Mouse (Mus musculus): ENCODE measurements around the gene 1700047I17Rik2. TPM values are rescaled to one million over a fixed set of nuclear protein-coding genes. Genes with fewer than 3 reads are reported as not detected.
"Not testable (repeated sequence)": the region's sequence is repeated elsewhere in the genome, so short reads cannot be mapped to it uniquely, and the experiment has no call there.

Gene 1700047I17Rik2
- total and polyA plus RNA-seq, 2 experiments from 2014 or later, result not detected

- H3K4me2 ChIP-seq (ENCODE audit: low read depth, low read length, poor library complexity, severe bottlenecking); H3K9me3 ChIP-seq (ENCODE audit: low read length); H3K36me3 ChIP-seq (ENCODE audit: insufficient read depth, low read length); H3K9ac ChIP-seq (replicated peaks; ENCODE audit: low read length, poor library complexity, severe bottlenecking); H3K4me1 ChIP-seq (ENCODE audit: insufficient read depth, low read length); DNase-seq (ENCODE audit: low spot score); H3K27me3 ChIP-seq (ENCODE audit: insufficient read depth, low read length); H3K27ac ChIP-seq (ENCODE audit: low read depth, low read length): not testable (repeated sequence)
- peak within 1 kb of the TSS; percentile 28 for H3K4me3 ChIP-seq (ENCODE audit: low read depth, low read length)
- peak; percentile 99 for ATAC-seq (ENCODE audit: low FRiP score)
- no CpG with 5 or more reads among the region's 57 CpGs for WGBS
These were observed 30.5 kb downstream of the 1700047I17Rik2 start, which contains the start of gene Srp54c for GRCm38 (mm10) chr12:55229626-55230519. Gene Srp54c (plus strand): TSS chr12:55230168.

DNA sequence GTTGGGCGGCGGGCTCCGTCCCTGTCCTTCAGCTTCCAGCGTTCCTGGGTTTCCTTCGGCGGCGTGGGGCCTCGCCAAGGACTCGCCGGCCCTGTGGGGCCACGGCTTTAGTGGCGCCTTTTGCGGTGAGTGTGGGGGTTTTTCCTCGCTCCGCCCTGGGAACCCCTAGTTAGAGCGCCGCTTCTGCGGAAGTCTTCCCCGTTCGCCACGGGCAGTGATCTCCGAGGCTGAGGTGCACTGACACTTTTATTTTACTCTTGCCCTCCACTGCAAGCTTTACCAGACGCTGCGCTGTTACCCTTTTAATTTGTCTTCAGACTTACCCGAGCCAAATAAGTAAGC lies 31.1 kb downstream of the 1700047I17Rik2 start:
- peak; percentile 62 for ATAC-seq (ENCODE audit: low FRiP score)
- H3K36me3 ChIP-seq (ENCODE audit: insufficient read depth, low read length); H3K27me3 ChIP-seq (ENCODE audit: insufficient read depth, low read length); H3K4me2 ChIP-seq (ENCODE audit: low read depth, low read length, poor library complexity, severe bottlenecking); H3K9ac ChIP-seq (replicated peaks; ENCODE audit: low read length, poor library complexity, severe bottlenecking); H3K4me1 ChIP-seq (ENCODE audit: insufficient read depth, low read length); DNase-seq (ENCODE audit: low spot score); H3K9me3 ChIP-seq (ENCODE audit: low read length); H3K27ac ChIP-seq (ENCODE audit: low read depth, low read length): not testable (repeated sequence)
- 0% methylated on average over 11 of the region's 25 CpGs for WGBS
- H3K4me3 ChIP-seq (ENCODE audit: low read depth, low read length), result peak overlapping the region; percentile 28

- not testable (repeated sequence) for DNase-seq (ENCODE audit: low spot score); ATAC-seq (ENCODE audit: low FRiP score); H3K4me2 ChIP-seq (ENCODE audit: low read depth, low read length, poor library complexity, severe bottlenecking); H3K9ac ChIP-seq (replicated peaks; ENCODE audit: low read length, poor library complexity, severe bottlenecking); H3K36me3 ChIP-seq (ENCODE audit: insufficient read depth, low read length); H3K4me1 ChIP-seq (ENCODE audit: insufficient read depth, low read length); H3K9me3 ChIP-seq (ENCODE audit: low read length); H3K27me3 ChIP-seq (ENCODE audit: insufficient read depth, low read length); H3K4me3 ChIP-seq (ENCODE audit: low read depth, low read length); H3K27ac ChIP-seq (ENCODE audit: low read depth, low read length)
- no CpG with 5 or more reads among the region's 8 CpGs for WGBS
These were observed 42.9 kb downstream of the 1700047I17Rik2 start for GRCm38 (mm10) chr12:55242243-55242642.

- WGBS, result no CpG with 5 or more reads among the region's 8 CpGs
- H3K4me2 ChIP-seq (ENCODE audit: low read depth, low read length, poor library complexity, severe bottlenecking); H3K9ac ChIP-seq (replicated peaks; ENCODE audit: low read length, poor library complexity, severe bottlenecking): not testable (repeated sequence)
These were observed 62.6 kb downstream of the 1700047I17Rik2 start for GRCm38 (mm10) chr12:55261950-55262349.

DNA sequence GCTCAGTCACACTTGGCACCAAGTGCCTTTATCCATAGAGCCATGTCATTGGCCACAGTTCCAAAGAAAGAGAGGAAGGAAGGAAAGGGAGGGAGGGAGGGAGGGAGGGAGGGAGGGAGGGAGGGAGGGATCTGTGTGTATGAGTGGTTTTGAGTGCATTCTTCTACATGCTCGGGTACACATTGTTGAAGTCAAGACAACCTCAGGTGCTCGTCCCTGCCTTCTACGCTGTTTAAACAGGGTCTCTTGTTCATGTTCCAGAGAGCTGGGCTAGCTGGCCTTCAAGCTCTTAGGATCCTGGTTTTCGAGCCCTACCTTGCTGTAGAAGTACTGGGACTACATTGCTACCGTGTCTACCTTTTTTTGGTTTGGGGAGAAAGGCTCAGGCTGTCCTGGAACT lies 64.0 kb downstream of the 1700047I17Rik2 start:
- not testable (repeated sequence) for DNase-seq (ENCODE audit: low spot score); H3K27ac ChIP-seq (ENCODE audit: low read depth, low read length); ATAC-seq (ENCODE audit: low FRiP score); H3K9me3 ChIP-seq (ENCODE audit: low read length); H3K4me2 ChIP-seq (ENCODE audit: low read depth, low read length, poor library complexity, severe bottlenecking); H3K4me1 ChIP-seq (ENCODE audit: insufficient read depth, low read length); H3K4me3 ChIP-seq (ENCODE audit: low read depth, low read length); H3K27me3 ChIP-seq (ENCODE audit: insufficient read depth, low read length); H3K9ac ChIP-seq (replicated peaks; ENCODE audit: low read length, poor library complexity, severe bottlenecking); H3K36me3 ChIP-seq (ENCODE audit: insufficient read depth, low read length)
- no CpG with 5 or more reads among the region's 5 CpGs for WGBS

More at GRCm38 (mm10) chr12:55261950-55262349, 62.6 kb downstream of the 1700047I17Rik2 start:
- H3K36me3 ChIP-seq (ENCODE audit: insufficient read depth, low read length); H3K4me1 ChIP-seq (ENCODE audit: insufficient read depth, low read length); H3K27me3 ChIP-seq (ENCODE audit: insufficient read depth, low read length); ATAC-seq (ENCODE audit: low FRiP score); H3K4me3 ChIP-seq (ENCODE audit: low read depth, low read length); H3K27ac ChIP-seq (ENCODE audit: low read depth, low read length); H3K9me3 ChIP-seq (ENCODE audit: low read length); DNase-seq (ENCODE audit: low spot score): not testable (repeated sequence)

Other genes with a start within 250 kb of the 1700047I17Rik2 start
- not detected in 2 replicates for gene Gm20403, start 213.1 kb upstream of the 1700047I17Rik2 start, total RNA-seq (2014; rRNA removed)
- not detected in 2 replicates for gene Gm20403, start 213.1 kb upstream of the 1700047I17Rik2 start, polyA plus RNA-seq (2015; fragmentation: Nextera tagmentation; extraction: Ambion mirVana)
- gene Baz1a, start 185.2 kb upstream of the 1700047I17Rik2 start, total RNA-seq (2014; rRNA removed), result 2.1 and 4.4 TPM in 2 replicates
- 2.0 and 2.6 TPM in 2 replicates for gene Baz1a, start 185.2 kb upstream of the 1700047I17Rik2 start, polyA plus RNA-seq (2015; fragmentation: Nextera tagmentation; extraction: Ambion mirVana)
- 10.9 and 12.4 TPM in 2 replicates for gene 2700097O09Rik, start 119.5 kb upstream of the 1700047I17Rik2 start, total RNA-seq (2014; rRNA removed)
- gene 2700097O09Rik, start 119.5 kb upstream of the 1700047I17Rik2 start, polyA plus RNA-seq (2015; fragmentation: Nextera tagmentation; extraction: Ambion mirVana), result 16.6 and 18.5 TPM in 2 replicates
- 65.2 and 77.6 TPM in 2 replicates for gene Srp54a, start 119.3 kb upstream of the 1700047I17Rik2 start, total RNA-seq (2014; rRNA removed)
- 198 and 202 TPM in 2 replicates for gene Srp54a, start 119.3 kb upstream of the 1700047I17Rik2 start, polyA plus RNA-seq (2015; fragmentation: Nextera tagmentation; extraction: Ambion mirVana)
- 49.7 and 51.8 TPM in 2 replicates for gene Fam177a, start 75.1 kb upstream of the 1700047I17Rik2 start, total RNA-seq (2014; rRNA removed)
- gene Fam177a, start 75.1 kb upstream of the 1700047I17Rik2 start, polyA plus RNA-seq (2015; fragmentation: Nextera tagmentation; extraction: Ambion mirVana), result 84.6 and 92.6 TPM in 2 replicates
- 71.1 and 101 TPM in 2 replicates for gene Srp54b, start 44.5 kb upstream of the 1700047I17Rik2 start, total RNA-seq (2014; rRNA removed)
- 59.6 and 71.0 TPM in 2 replicates for gene Srp54b, start 44.5 kb upstream of the 1700047I17Rik2 start, polyA plus RNA-seq (2015; fragmentation: Nextera tagmentation; extraction: Ambion mirVana)
- gene Srp54c, start 30.6 kb downstream of the 1700047I17Rik2 start, total RNA-seq (2014; rRNA removed), result 44.4 and 55.6 TPM in 2 replicates
- 78.7 and 86.5 TPM in 2 replicates for gene Srp54c, start 30.6 kb downstream of the 1700047I17Rik2 start, polyA plus RNA-seq (2015; fragmentation: Nextera tagmentation; extraction: Ambion mirVana)
- 6.5 and 9.6 TPM in 2 replicates for gene 1110008L16Rik, start 100.0 kb downstream of the 1700047I17Rik2 start, total RNA-seq (2014; rRNA removed)
- 8.7 and 8.9 TPM in 2 replicates for gene 1110008L16Rik, start 100.0 kb downstream of the 1700047I17Rik2 start, polyA plus RNA-seq (2015; fragmentation: Nextera tagmentation; extraction: Ambion mirVana)
- gene Ppp2r3c, start 103.4 kb downstream of the 1700047I17Rik2 start, total RNA-seq (2014; rRNA removed), result 9.0 and 14.3 TPM in 2 replicates
- 18.0 and 19.0 TPM in 2 replicates for gene Ppp2r3c, start 103.4 kb downstream of the 1700047I17Rik2 start, polyA plus RNA-seq (2015; fragmentation: Nextera tagmentation; extraction: Ambion mirVana)
- 91.1 and 102 TPM in 2 replicates for gene Psma6, start 184.6 kb downstream of the 1700047I17Rik2 start, total RNA-seq (2014; rRNA removed)
- gene Psma6, start 184.6 kb downstream of the 1700047I17Rik2 start, polyA plus RNA-seq (2015; fragmentation: Nextera tagmentation; extraction: Ambion mirVana), result 422 and 424 TPM in 2 replicates

All from midbrain, postnatal 0 days (tissue).